Mouse (Mus musculus): ENCODE results near the gene Gm13271.
A peak's percentile ranks its signal among the peaks of the same experiment; 100 is the strongest.
"Not testable (repeated sequence)": the region's sequence is repeated elsewhere in the genome, so short reads cannot be mapped to it uniquely, and the experiment has no call there.

Gene Gm13271

DNA sequence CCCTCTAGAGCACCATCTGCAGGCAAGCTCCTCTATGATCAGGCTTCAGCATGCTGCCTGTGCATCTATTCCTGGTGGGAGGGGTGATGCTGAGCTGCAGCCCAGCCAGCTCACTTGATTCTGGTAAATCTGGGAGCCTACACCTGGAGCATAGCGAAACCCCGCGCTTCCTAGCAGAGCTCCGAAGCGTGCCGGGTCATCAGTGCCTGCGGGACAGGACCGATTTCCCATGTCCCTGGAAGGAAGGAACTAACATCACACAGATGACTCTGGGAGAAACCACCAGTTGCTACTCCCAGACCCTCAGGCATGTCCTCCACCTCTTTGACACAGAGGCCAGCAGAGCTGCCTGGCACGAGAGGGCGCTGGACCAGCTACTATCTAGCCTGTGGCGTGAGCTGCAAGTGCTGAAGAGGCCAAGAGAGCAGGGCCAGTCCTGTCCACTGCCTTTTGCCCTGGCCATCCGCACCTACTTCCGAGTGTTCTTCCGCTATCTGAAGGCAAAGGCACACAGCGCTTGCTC lies at the start of gene Gm13271:
Gene Gm13271 (plus strand): TSS at position 51 of the 523 bp plus-strand sequence.
- peak; percentile 78 for DNase-seq (ENCODE audit: low spot score)

GRCm38 (mm10) chr4:88705924-88706323 lies 48.7 kb upstream of the Gm13271 start:
- DNase-seq (ENCODE audit: low spot score), result no peak

DNA sequence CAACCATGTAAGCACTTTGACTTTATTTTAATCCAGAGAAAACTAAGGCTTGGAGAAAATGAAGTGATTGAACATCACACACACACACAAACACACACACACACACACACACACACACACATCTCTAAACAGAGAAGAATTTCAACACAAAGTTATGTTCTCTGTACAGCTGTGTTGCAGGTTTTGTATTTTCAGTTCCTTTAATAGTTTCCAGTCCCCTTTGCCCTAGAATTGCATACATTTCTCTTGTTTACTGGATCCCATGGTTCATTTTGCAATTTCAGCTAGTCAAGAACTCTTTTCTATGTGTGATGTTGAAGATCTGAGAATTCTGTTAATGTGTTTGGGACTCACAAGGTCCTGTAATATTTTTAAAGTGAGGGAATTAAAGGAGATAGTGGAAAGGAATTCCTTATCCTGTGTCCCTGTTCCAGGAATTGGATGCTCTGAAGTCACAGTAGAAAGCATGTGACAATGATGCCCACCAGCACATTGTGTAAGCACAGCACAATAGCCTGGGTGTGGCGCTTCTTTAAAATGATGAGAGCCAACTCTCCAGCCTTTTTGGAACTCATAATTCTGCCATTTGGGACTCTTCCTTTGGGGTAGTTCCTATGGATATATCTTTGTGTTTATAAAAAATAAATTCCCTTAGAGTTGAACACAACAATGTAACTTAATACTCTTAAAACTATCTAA lies 47.4 kb upstream of the Gm13271 start:
- DNase-seq (ENCODE audit: low spot score), result no peak

DNA sequence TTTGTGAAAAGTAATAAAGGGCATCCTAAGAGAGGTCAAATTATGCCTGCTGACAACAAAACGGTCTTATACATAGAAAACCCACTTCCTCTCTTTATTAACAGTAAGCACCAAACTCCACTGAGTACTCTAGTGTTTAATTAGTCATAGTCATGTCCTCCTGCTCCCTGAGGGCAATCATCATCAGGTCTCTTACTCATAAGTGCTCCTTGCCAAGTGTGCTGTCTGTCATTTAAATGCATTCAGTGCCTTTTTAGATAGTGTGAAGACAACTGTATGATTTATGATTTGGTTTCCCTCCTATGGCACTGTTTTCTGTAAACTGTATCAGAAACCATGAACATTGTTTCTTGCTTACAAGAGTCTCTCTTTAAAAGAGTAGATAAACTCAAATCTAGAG lies 40.4 kb upstream of the Gm13271 start:
- DNase-seq (ENCODE audit: low spot score), result no peak

DNA sequence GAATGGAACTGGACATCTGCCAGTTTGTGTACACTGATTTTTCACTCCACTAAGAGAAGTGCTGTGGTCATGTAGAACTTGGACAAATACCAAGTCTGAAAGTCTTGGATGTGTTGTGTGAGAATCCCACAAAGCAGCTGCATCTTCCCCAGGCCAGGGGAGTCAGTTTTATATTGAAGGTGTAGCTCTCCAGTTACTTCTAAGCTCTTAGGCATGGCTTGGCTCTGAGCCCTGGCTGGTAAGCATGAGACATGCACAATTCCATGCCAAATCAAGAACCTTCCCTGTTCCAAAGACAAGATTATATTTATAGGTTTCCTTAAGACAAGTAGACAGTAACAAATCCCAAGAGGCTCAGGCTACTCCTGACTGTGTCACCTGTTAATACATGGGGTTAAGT lies 39.6 kb upstream of the Gm13271 start:
- DNase-seq (ENCODE audit: low spot score), result no peak

- DNase-seq (ENCODE audit: low spot score), result no peak
Observed at GRCm38 (mm10) chr4:88718715-88719114, 36.0 kb upstream of the Gm13271 start.

DNA sequence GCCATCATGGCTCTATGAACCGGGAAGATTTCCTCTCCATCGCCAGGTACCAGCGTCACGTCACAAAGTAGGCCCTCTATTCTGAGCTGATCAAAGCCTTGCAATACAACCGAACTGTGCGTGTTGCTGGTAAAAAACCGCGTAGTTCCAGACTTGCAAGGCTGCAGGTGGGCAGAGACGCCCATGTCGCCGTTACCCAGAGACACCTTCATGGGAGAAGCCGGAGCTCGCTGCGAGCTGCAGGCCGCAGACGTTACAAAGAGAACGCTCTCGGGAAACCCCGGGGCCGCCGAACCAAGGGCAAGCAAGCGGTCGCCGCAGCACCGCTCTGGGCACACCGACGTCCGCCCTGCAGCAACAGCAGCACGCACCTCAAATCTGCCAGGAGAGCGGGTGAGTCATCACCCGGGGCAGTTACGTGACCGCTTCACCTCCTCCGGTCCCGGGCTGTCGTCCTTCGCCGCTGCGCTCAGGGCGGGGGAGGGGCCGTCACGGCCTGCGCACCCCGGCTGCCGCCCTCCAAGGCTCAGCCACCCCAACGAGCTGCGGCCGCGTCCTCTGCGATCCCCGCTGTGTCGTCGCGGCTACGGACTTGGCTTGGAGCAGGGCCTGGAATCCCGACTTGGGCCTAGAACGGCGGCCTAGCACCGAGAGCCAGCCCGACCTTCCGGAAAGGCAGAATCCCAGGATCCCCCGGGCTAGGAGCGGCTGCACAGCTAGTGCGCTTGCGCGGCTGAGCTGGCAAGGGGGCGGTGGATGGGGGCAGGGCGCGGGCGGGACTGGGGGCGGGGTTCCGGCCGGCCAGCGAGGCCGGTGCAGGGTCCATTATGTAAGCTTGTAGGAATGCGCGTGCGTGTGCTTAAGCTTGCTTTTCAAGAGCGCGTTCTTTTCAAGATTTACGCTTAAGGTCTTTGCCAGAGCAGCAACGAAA lies 32.6 kb upstream of the Gm13271 start, which contains the start of the genes Gm26566 and Klhl9:
Gene Gm26566 (plus strand): TSS at position 15 of the 931 bp plus-strand sequence.
Gene Klhl9 (minus strand): TSS at position 675 of the 931 bp plus-strand sequence.
- peak; percentile 94 for DNase-seq (ENCODE audit: low spot score)

GRCm38 (mm10) chr4:88723497-88724090 lies 31.1 kb upstream of the Gm13271 start:
- DNase-seq (ENCODE audit: low spot score), result no peak

DNA sequence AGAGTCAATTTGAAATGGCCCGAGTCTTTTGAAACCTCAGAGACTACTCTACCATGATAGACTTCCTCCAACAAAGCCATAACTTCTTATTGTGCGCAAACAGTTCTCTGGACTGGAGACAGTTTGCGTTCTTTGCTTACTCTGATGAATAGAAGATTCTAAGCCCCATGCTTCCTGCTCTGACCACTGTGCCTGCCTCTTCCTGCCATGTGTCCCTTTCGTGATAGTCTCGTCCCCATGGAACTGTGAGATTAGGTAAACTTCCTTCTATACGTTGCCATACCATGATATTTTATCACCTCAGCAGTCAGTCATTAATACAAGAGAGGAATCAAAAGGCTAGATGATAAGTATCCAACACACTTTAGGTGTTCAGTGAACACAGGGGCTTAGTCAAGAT lies 27.9 kb upstream of the Gm13271 start:
- DNase-seq (ENCODE audit: low spot score), result no peak

GRCm38 (mm10) chr4:88727324-88727723 lies 27.3 kb upstream of the Gm13271 start:
- no peak for DNase-seq (ENCODE audit: low spot score)

DNA sequence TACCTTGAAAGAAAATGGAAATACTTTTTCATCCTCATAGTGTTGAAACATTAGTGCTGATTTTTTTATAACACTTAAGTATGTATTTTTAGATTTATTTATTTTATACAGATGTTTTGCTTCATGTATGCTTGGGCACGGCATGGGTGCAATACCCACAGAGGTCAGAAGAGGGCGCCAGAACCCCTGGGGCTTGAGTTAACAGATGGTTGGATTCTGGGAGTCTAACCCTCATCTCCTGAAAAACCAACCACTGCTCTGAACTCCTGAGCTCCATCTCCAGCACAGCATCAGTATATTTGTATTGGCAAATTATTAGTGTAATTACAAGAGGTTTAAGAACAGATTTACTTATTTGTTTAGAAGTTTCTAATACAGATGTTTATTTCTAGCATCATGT lies 16.2 kb upstream of the Gm13271 start:
- DNase-seq (ENCODE audit: low spot score), result peak; percentile 31

- DNase-seq (ENCODE audit: low spot score), result no peak
Observed at GRCm38 (mm10) chr4:88739036-88739435, 15.6 kb upstream of the Gm13271 start.

- DNase-seq (ENCODE audit: low spot score), result no peak
Observed at GRCm38 (mm10) chr4:88741426-88741825, 13.2 kb upstream of the Gm13271 start.

GRCm38 (mm10) chr4:88742771-88743371 lies 11.8 kb upstream of the Gm13271 start:
- no peak for DNase-seq (ENCODE audit: low spot score)

DNA sequence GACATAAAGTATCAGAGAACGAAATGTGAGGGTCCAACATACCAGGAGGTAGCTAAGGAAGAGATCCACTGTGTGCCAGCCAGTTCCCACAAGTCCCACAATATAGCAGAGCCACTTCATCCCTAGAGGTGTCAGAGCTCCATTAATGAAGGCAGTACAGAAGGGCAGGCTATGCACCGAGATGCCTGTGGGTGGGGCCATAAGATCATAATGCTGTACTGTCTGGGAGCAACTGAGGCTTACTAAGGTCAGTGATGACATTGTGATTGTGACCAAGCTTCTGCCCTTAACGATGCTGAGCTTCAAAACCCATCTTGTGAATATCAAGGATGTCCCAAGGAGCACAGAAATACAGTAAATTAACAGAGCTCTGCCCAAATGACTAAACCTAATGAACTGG lies 10.5 kb upstream of the Gm13271 start:
- DNase-seq (ENCODE audit: low spot score), result no peak

- no peak for DNase-seq (ENCODE audit: low spot score)
Observed at GRCm38 (mm10) chr4:88749926-88750325, 4.7 kb upstream of the Gm13271 start.

DNA sequence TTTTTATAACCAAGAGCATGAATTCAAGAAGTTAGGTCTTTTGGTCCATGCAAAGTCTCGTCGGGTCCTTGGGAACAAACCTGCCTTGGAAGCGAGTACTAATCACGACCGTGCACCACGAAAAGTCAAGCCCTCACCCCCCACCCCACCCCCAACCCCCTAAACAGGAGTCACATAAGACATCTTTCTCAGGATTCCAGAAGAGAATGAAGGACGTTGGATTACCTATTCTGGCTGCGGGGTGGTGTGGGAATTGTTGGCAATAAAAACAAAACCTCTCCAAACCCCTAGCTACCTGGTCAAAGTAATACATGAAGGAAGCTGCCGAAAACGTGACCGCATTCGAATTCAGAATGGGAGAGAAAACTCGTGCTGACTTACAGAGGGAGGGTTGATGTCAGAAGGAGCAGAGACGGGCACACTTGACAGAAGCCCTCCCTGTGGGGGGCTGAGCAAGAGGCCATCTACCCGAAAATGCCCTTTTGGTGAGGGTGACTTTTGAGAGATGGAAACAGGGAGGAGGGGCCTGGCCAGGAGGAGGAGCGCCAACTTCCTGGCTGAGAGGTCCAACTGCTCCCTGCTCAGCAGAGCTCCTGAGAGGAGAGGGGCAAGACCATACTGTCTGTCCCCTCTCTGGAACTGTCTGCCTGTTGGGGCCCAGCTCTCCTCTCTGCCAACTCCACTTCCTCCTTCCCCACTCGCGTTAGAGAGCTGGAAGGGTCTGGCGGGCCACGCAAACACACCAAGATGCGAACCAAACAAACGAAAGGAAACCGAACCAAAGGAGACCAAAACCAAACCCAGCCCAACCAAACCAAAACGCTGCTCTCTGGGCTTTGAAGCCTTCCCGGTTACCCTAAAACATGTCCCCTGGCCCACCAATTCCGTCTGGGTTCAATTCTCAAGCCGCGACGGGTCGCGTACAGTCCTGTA lies 2.2 kb downstream of the Gm13271 start:
- DNase-seq (ENCODE audit: low spot score), result not testable (repeated sequence)

GRCm38 (mm10) chr4:88757628-88758031 lies 3.0 kb downstream of the Gm13271 start:
- peak; percentile 84 for DNase-seq (ENCODE audit: low spot score)

GRCm38 (mm10) chr4:88758751-88759150 lies 4.1 kb downstream of the Gm13271 start:
- DNase-seq (ENCODE audit: low spot score), result not testable (repeated sequence)

- DNase-seq (ENCODE audit: low spot score), result peak; percentile 35
Observed at GRCm38 (mm10) chr4:88759610-88760268, 5.1 kb downstream of the Gm13271 start, which contains the start of gene Gm13283. TSS of gene Gm13283 (plus strand) at chr4:88760119.

Measured in testis, postnatal 14 days (tissue).